Mouse (Mus musculus) 3T3-L1 (cell line): ENCODE data around the gene Ncs1.

ENCODE experiments used
- DNase-seq: peaks from one replicate; pipeline ENCODE4 v3.0.0-alpha.2; 2015; ENCODE audit warnings: low read depth, low spot score

Ncs1 gene

GRCm38 (mm10) chr2:31337706-31338330, 92.2 kb downstream of the Ncs1 start:
- DNase-seq, result no peak

GRCm38 (mm10) chr2:31339826-31340225, 94.2 kb downstream of the Ncs1 start:
- no peak for DNase-seq

- no peak for DNase-seq
Measured at GRCm38 (mm10) chr2:31341726-31342535, 96.3 kb downstream of the Ncs1 start.
